Mouse (Mus musculus): ENCODE measurements around the gene Pigu. TPM values are rescaled to one million over a fixed set of nuclear protein-coding genes. Genes with fewer than 3 reads are reported as not detected.

Pigu gene
- polyA plus RNA-seq, 1 experiment from 2014 or later: 64.6 TPM

- Histone ChIP-seq H3K4me2 (ENCODE audit: low read length) (no peak overlapping the region), H3K9me3 (ENCODE audit: control insufficient read depth, low read length) (no peaks in the 10 kb centered on the region), H3K36me3 (ENCODE audit: control insufficient read depth, insufficient read depth, low read length) (peaks cover 7% of the 10 kb centered on the region), H3K9ac (ENCODE audit: low read depth, low read length) (no peak overlapping the region), H3K4me3 (ENCODE audit: low read length) (no peak overlapping the region), H3K4me1 (ENCODE audit: control insufficient read depth, insufficient read depth, low read depth, low read length) (no peaks in the 10 kb centered on the region), H3K27ac (ENCODE audit: low read depth, low read length) (no peak overlapping the region), H3K27me3 (replicated peaks; ENCODE audit: control insufficient read depth, insufficient read depth, low read length) (no peaks in the 10 kb centered on the region)
- ATAC-seq: no peak
- 87% methylated on average over 7 of the region's 7 CpGs for WGBS
Observed at GRCm38 (mm10) chr2:155284647-155285046, 72.6 kb downstream of the Pigu start.

GRCm38 (mm10) chr2:155283793-155284192, 73.4 kb downstream of the Pigu start:
- 89% methylated on average over 4 of the region's 4 CpGs for WGBS
- ATAC-seq: no peak

GRCm38 (mm10) chr2:155280116-155280515, 77.1 kb downstream of the Pigu start:
- no peak overlapping the region for H3K27ac ChIP-seq (ENCODE audit: low read depth, low read length)
- H3K4me2 ChIP-seq (ENCODE audit: low read length): no peak overlapping the region
- H3K4me3 ChIP-seq (ENCODE audit: low read length): no peak overlapping the region
- no peak overlapping the region for H3K9ac ChIP-seq (ENCODE audit: low read depth, low read length)
- ATAC-seq: no peak
- peaks cover 6% of the 10 kb centered on the region for H3K36me3 ChIP-seq (ENCODE audit: control insufficient read depth, insufficient read depth, low read length)
- H3K27me3 ChIP-seq (replicated peaks; ENCODE audit: control insufficient read depth, insufficient read depth, low read length): no peaks in the 10 kb centered on the region
- H3K9me3 ChIP-seq (ENCODE audit: control insufficient read depth, low read length): no peaks in the 10 kb centered on the region
- WGBS: 77% methylated on average over 2 of the region's 2 CpGs
- H3K4me1 ChIP-seq (ENCODE audit: control insufficient read depth, insufficient read depth, low read depth, low read length): peaks cover 11% of the 10 kb centered on the region

More at GRCm38 (mm10) chr2:155283793-155284192, 73.4 kb downstream of the Pigu start:
- Histone ChIP-seq H3K27me3 (replicated peaks; ENCODE audit: control insufficient read depth, insufficient read depth, low read length) (no peaks in the 10 kb centered on the region), H3K9ac (ENCODE audit: low read depth, low read length) (no peak overlapping the region), H3K27ac (ENCODE audit: low read depth, low read length) (no peak overlapping the region), H3K9me3 (ENCODE audit: control insufficient read depth, low read length) (no peaks in the 10 kb centered on the region), H3K4me1 (ENCODE audit: control insufficient read depth, insufficient read depth, low read depth, low read length) (no peaks in the 10 kb centered on the region), H3K4me3 (ENCODE audit: low read length) (no peak overlapping the region), H3K4me2 (ENCODE audit: low read length) (no peak overlapping the region), H3K36me3 (ENCODE audit: control insufficient read depth, insufficient read depth, low read length) (peaks cover 6% of the 10 kb centered on the region; the same call in 1 of the 2 replicates)

- 92% methylated on average over 4 of the region's 4 CpGs for WGBS
- H3K4me3 ChIP-seq (ENCODE audit: low read length): no peak overlapping the region
- H3K9me3 ChIP-seq (ENCODE audit: control insufficient read depth, low read length): no peaks in the 10 kb centered on the region
- no peak for ATAC-seq
- peaks cover 1% of the 10 kb centered on the region; the same call in 1 of the 2 replicates for H3K36me3 ChIP-seq (ENCODE audit: control insufficient read depth, insufficient read depth, low read length)
- H3K4me2 ChIP-seq (ENCODE audit: low read length): no peak overlapping the region
- H3K27ac ChIP-seq (ENCODE audit: low read depth, low read length): no peak overlapping the region
- H3K9ac ChIP-seq (ENCODE audit: low read depth, low read length): no peak overlapping the region
- no peaks in the 10 kb centered on the region for H3K27me3 ChIP-seq (replicated peaks; ENCODE audit: control insufficient read depth, insufficient read depth, low read length)
- peaks cover 11% of the 10 kb centered on the region for H3K4me1 ChIP-seq (ENCODE audit: control insufficient read depth, insufficient read depth, low read depth, low read length)
Observed at GRCm38 (mm10) chr2:155279163-155279562, 78.1 kb downstream of the Pigu start.

- 88% methylated on average over 7 of the region's 7 CpGs for WGBS
- Histone ChIP-seq H3K9me3 (ENCODE audit: control insufficient read depth, low read length) (no peaks in the 10 kb centered on the region), H3K4me2 (ENCODE audit: low read length) (no peak overlapping the region), H3K4me1 (ENCODE audit: control insufficient read depth, insufficient read depth, low read depth, low read length) (peaks cover 11% of the 10 kb centered on the region), H3K27me3 (replicated peaks; ENCODE audit: control insufficient read depth, insufficient read depth, low read length) (no peaks in the 10 kb centered on the region), H3K36me3 (ENCODE audit: control insufficient read depth, insufficient read depth, low read length) (no peaks in the 10 kb centered on the region; the same call in 1 of the 2 replicates), H3K4me3 (ENCODE audit: low read length) (no peak overlapping the region), H3K9ac (ENCODE audit: low read depth, low read length) (no peak overlapping the region), H3K27ac (ENCODE audit: low read depth, low read length) (no peak overlapping the region)
- ATAC-seq: no peak
Observed at GRCm38 (mm10) chr2:155278361-155278760, 78.9 kb downstream of the Pigu start.

GRCm38 (mm10) chr2:155277721-155278120, 79.5 kb downstream of the Pigu start:
- H3K27ac ChIP-seq (ENCODE audit: low read depth, low read length): no peak overlapping the region
- H3K9ac ChIP-seq (ENCODE audit: low read depth, low read length): no peak overlapping the region
- no peak for ATAC-seq
- no peaks in the 10 kb centered on the region for H3K27me3 ChIP-seq (replicated peaks; ENCODE audit: control insufficient read depth, insufficient read depth, low read length)
- H3K4me2 ChIP-seq (ENCODE audit: low read length): peak overlapping the region; percentile 78
- peaks cover 11% of the 10 kb centered on the region for H3K4me1 ChIP-seq (ENCODE audit: control insufficient read depth, insufficient read depth, low read depth, low read length)
- H3K36me3 ChIP-seq (ENCODE audit: control insufficient read depth, insufficient read depth, low read length): no peaks in the 10 kb centered on the region; the same call in 1 of the 2 replicates
- no peaks in the 10 kb centered on the region for H3K9me3 ChIP-seq (ENCODE audit: control insufficient read depth, low read length)
- WGBS: 93% methylated on average over 2 of the region's 2 CpGs
- H3K4me3 ChIP-seq (ENCODE audit: low read length): peak overlapping the region; percentile 97

- 1% methylated on average over 26 of the region's 49 CpGs for WGBS
- H3K27ac ChIP-seq (ENCODE audit: low read depth, low read length): peak overlapping the region; percentile 92
- peak overlapping the region; percentile 99 for H3K9ac ChIP-seq (ENCODE audit: low read depth, low read length)
- no peaks in the 10 kb centered on the region; the same call in 1 of the 2 replicates for H3K36me3 ChIP-seq (ENCODE audit: control insufficient read depth, insufficient read depth, low read length)
- H3K4me2 ChIP-seq (ENCODE audit: low read length): peak overlapping the region; percentile 78
- peak; percentile 65; the same call in 1 of the 2 replicates for ATAC-seq
- peaks cover 11% of the 10 kb centered on the region for H3K4me1 ChIP-seq (ENCODE audit: control insufficient read depth, insufficient read depth, low read depth, low read length)
- H3K4me3 ChIP-seq (ENCODE audit: low read length): peak overlapping the region; percentile 97
- no peaks in the 10 kb centered on the region for H3K9me3 ChIP-seq (ENCODE audit: control insufficient read depth, low read length)
- H3K27me3 ChIP-seq (replicated peaks; ENCODE audit: control insufficient read depth, insufficient read depth, low read length): no peaks in the 10 kb centered on the region
Observed at GRCm38 (mm10) chr2:155276621-155277175, 80.5 kb downstream of the Pigu start.

- H3K9me3 ChIP-seq (ENCODE audit: control insufficient read depth, low read length): no peaks in the 10 kb centered on the region
- WGBS: under 1% methylated on average over 44 of the region's 47 CpGs
- peak within 1 kb of the TSS; percentile 99 for H3K9ac ChIP-seq (ENCODE audit: low read depth, low read length)
Observed at GRCm38 (mm10) chr2:155276195-155276594, 81.0 kb downstream of the Pigu start, which contains the start of gene Map1lc3a. TSS of gene Map1lc3a (plus strand) at chr2:155276297.

GRCm38 (mm10) chr2:155273603-155274002, 83.6 kb downstream of the Pigu start:
- Histone ChIP-seq H3K4me3 (ENCODE audit: low read length) (no peak overlapping the region), H3K9me3 (ENCODE audit: control insufficient read depth, low read length) (no peaks in the 10 kb centered on the region), H3K27me3 (replicated peaks; ENCODE audit: control insufficient read depth, insufficient read depth, low read length) (no peaks in the 10 kb centered on the region), H3K27ac (ENCODE audit: low read depth, low read length) (no peak overlapping the region), H3K4me1 (ENCODE audit: control insufficient read depth, insufficient read depth, low read depth, low read length) (peaks cover 11% of the 10 kb centered on the region), H3K36me3 (ENCODE audit: control insufficient read depth, insufficient read depth, low read length) (no peaks in the 10 kb centered on the region; the same call in 1 of the 2 replicates), H3K4me2 (ENCODE audit: low read length) (no peak overlapping the region), H3K9ac (ENCODE audit: low read depth, low read length) (no peak overlapping the region)
- 92% methylated on average over 8 of the region's 8 CpGs for WGBS
- no peak for ATAC-seq

More at GRCm38 (mm10) chr2:155276195-155276594, 81.0 kb downstream of the Pigu start, which contains the start of gene Map1lc3a:
- Histone ChIP-seq H3K27ac (ENCODE audit: low read depth, low read length) (peak within 1 kb of the TSS; percentile 92), H3K4me2 (ENCODE audit: low read length) (peak within 1 kb of the TSS; percentile 78), H3K4me1 (ENCODE audit: control insufficient read depth, insufficient read depth, low read depth, low read length) (peaks cover 11% of the 10 kb centered on the region), H3K27me3 (replicated peaks; ENCODE audit: control insufficient read depth, insufficient read depth, low read length) (no peaks in the 10 kb centered on the region), H3K36me3 (ENCODE audit: control insufficient read depth, insufficient read depth, low read length) (no peaks in the 10 kb centered on the region; the same call in 1 of the 2 replicates), H3K4me3 (ENCODE audit: low read length) (peak within 1 kb of the TSS; percentile 97)
- ATAC-seq: peak; percentile 96
